Mouse (Mus musculus) embryonic facial prominence, embryonic 11.5 days (tissue): ENCODE data around the gene 2610507B11Rik. TPM values are rescaled to one million over a fixed set of nuclear protein-coding genes. Genes with fewer than 3 reads are reported as not detected.
"Not testable (repeated sequence)": the region's sequence is repeated elsewhere in the genome, so short reads cannot be mapped to it uniquely, and the experiment has no call there.

ENCODE experiments used
- ATAC-seq: fragments of 200-750 bp; cut with Nextera tagmentation; replicated peaks from 2 replicates; pipeline ENCODE4 v1.8.0; 2017; ENCODE audit warnings: low read depth; ENCODE audit not compliant: insufficient number of reproducible peaks, low FRiP score, low TSS enrichment
- DNase-seq: peaks from one replicate; pipeline ENCODE4 v3.0.0-alpha.2; 2015; ENCODE audit warnings: low spot score
- H3K27ac ChIP-seq: fragments of 300-500 bp; sonication (generic); replicated peaks from 2 replicates; pipeline ENCODE4 v1.5.1; 2014; ENCODE audit warnings: mild to moderate bottlenecking, low read depth, low read length, control low read depth
- H3K27me3 ChIP-seq: fragments of 300-500 bp; sonication (generic); 2 replicates; pipeline ENCODE4 v1.6.1; 2014; ENCODE audit warnings: mild to moderate bottlenecking, low read length, moderate library complexity, mixed read lengths; ENCODE audit not compliant: control insufficient read depth, insufficient read depth
- H3K36me3 ChIP-seq: fragments of 300-500 bp; sonication (generic); replicated peaks from 2 replicates; pipeline ENCODE4 v1.6.1; 2014; ENCODE audit warnings: low read depth, mild to moderate bottlenecking, low read length, moderate library complexity, mixed read lengths; ENCODE audit not compliant: control insufficient read depth, insufficient read depth
- H3K4me1 ChIP-seq: fragments of 300-500 bp; sonication (generic); 2 replicates; pipeline ENCODE4 v1.6.1; 2014; ENCODE audit warnings: low read length, mixed read lengths; ENCODE audit not compliant: control insufficient read depth, insufficient read depth
- H3K4me2 ChIP-seq: fragments of 300-500 bp; sonication (generic); 2 replicates; pipeline ENCODE4 v1.6.1; 2014; ENCODE audit warnings: low read depth, mild to moderate bottlenecking, control low read depth, low read length, moderate library complexity
- H3K4me3 ChIP-seq: fragments of 300-500 bp; sonication (generic); 2 replicates; pipeline ENCODE4 v1.5.1; 2014; ENCODE audit warnings: low read depth, low read length, control low read depth
- H3K9ac ChIP-seq: fragments of 300-500 bp; sonication (generic); replicated peaks from 2 replicates; pipeline ENCODE4 v1.6.1; 2014; ENCODE audit warnings: mild to moderate bottlenecking, control low read depth, low read length
- H3K9me3 ChIP-seq: fragments of 300-500 bp; sonication (generic); replicated peaks from 2 replicates; pipeline ENCODE4 v1.6.1; 2016; ENCODE audit warnings: mild to moderate bottlenecking, low read length, inconsistent platforms, mixed read lengths; ENCODE audit not compliant: control insufficient read depth
- WGBS: fragments of 180-500 bp; shearing (Covaris S2); extraction: QIAGEN DNeasy Blood & Tissue Kit; methylation state at CpG from one replicate; pipeline ENCODE4 v1.1.7; 2014; 5-methylcytosine and 5-hydroxymethylcytosine counted together
- polyA plus RNA-seq: library from polyadenylated mRNA; unstranded; fragments of >200 nt; fragmentation: Nextera tagmentation; extraction: Ambion mirVana; gene quantifications from 2 replicates; pipeline ENCODE4 v1.2.1, GENCODE M21; 2014

2610507B11Rik gene
- polyA plus RNA-seq, 1 experiment from 2014 or later = 66.9 TPM

GRCm38 (mm10) chr11:78265571-78265970 lies 4.0 kb downstream of the 2610507B11Rik start:
- Histone ChIP-seq H3K4me3 (no peak overlapping the region), H3K9ac (no peak overlapping the region), H3K4me2 (no peak overlapping the region), H3K4me1 (no peaks in the 10 kb centered on the region), H3K36me3 (peaks cover 21% of the 10 kb centered on the region), H3K9me3 (no peaks in the 10 kb centered on the region), H3K27me3 (no peaks in the 10 kb centered on the region), H3K27ac (no peak overlapping the region)
- ATAC-seq = no peak
- no peak for DNase-seq
- WGBS = 93% methylated on average over 6 of the region's 6 CpGs

- Histone ChIP-seq H3K27me3 (no peaks in the 10 kb centered on the region), H3K36me3 (peaks cover 19% of the 10 kb centered on the region), H3K9ac (no peak overlapping the region), H3K4me3 (no peak overlapping the region), H3K4me2 (no peak overlapping the region), H3K27ac (no peak overlapping the region), H3K4me1 (no peaks in the 10 kb centered on the region), H3K9me3 (no peaks in the 10 kb centered on the region)
- ATAC-seq = no peak
- WGBS = 93% methylated on average over 13 of the region's 13 CpGs
- no peak for DNase-seq
Observed at GRCm38 (mm10) chr11:78271986-78272385, 10.4 kb downstream of the 2610507B11Rik start.

GRCm38 (mm10) chr11:78275596-78275995 lies 14.0 kb downstream of the 2610507B11Rik start:
- Histone ChIP-seq H3K9ac (no peak overlapping the region), H3K9me3 (no peaks in the 10 kb centered on the region), H3K27ac (no peak overlapping the region), H3K4me2 (no peak overlapping the region), H3K4me3 (no peak overlapping the region), H3K27me3 (no peaks in the 10 kb centered on the region), H3K36me3 (peaks cover 22% of the 10 kb centered on the region), H3K4me1 (no peaks in the 10 kb centered on the region)
- DNase-seq = no peak
- 97% methylated on average over 1 of the region's 1 CpGs for WGBS
- no peak for ATAC-seq

- H3K27ac ChIP-seq, H3K27me3 ChIP-seq, H3K4me1 ChIP-seq, H3K9me3 ChIP-seq, H3K4me3 ChIP-seq, H3K9ac ChIP-seq, DNase-seq, ATAC-seq, H3K4me2 ChIP-seq: not testable (repeated sequence)
- peaks cover 26% of the 10 kb centered on the region for H3K36me3 ChIP-seq
- WGBS = 95% methylated on average over 4 of the region's 4 CpGs
Observed at GRCm38 (mm10) chr11:78276169-78276568, 14.6 kb downstream of the 2610507B11Rik start.

GRCm38 (mm10) chr11:78278853-78279252 lies 17.3 kb downstream of the 2610507B11Rik start:
- no peak overlapping the region for H3K4me2 ChIP-seq
- no peaks in the 10 kb centered on the region for H3K9me3 ChIP-seq
- H3K9ac ChIP-seq = no peak overlapping the region
- no peaks in the 10 kb centered on the region for H3K4me1 ChIP-seq
- DNase-seq (no peak), ATAC-seq (no peak)
- H3K27me3 ChIP-seq = no peaks in the 10 kb centered on the region
- no peak overlapping the region for H3K4me3 ChIP-seq
- peaks cover 26% of the 10 kb centered on the region for H3K36me3 ChIP-seq
- WGBS = 92% methylated on average over 7 of the region's 7 CpGs
- H3K27ac ChIP-seq = no peak overlapping the region

- Histone ChIP-seq H3K4me3 (no peak overlapping the region), H3K4me1 (no peaks in the 10 kb centered on the region), H3K27ac (no peak overlapping the region), H3K9ac (no peak overlapping the region), H3K9me3 (no peaks in the 10 kb centered on the region), H3K27me3 (no peaks in the 10 kb centered on the region), H3K4me2 (no peak overlapping the region), H3K36me3 (peaks cover 30% of the 10 kb centered on the region)
- ATAC-seq (no peak), DNase-seq (no peak)
- WGBS = 91% methylated on average over 4 of the region's 4 CpGs
Observed at GRCm38 (mm10) chr11:78279586-78279985, 18.0 kb downstream of the 2610507B11Rik start.

GRCm38 (mm10) chr11:78289146-78289763 lies 27.7 kb downstream of the 2610507B11Rik start:
- no peak for ATAC-seq
- Histone ChIP-seq H3K4me2 (no peak overlapping the region), H3K4me3 (no peak overlapping the region), H3K27ac (no peak overlapping the region), H3K27me3 (no peaks in the 10 kb centered on the region), H3K36me3 (peaks cover 14% of the 10 kb centered on the region), H3K9ac (no peak overlapping the region), H3K4me1 (no peaks in the 10 kb centered on the region), H3K9me3 (no peaks in the 10 kb centered on the region)
- no peak for DNase-seq
- WGBS = 94% methylated on average over 7 of the region's 7 CpGs

- WGBS = 94% methylated on average over 4 of the region's 4 CpGs
- Histone ChIP-seq H3K36me3 (peaks cover 9% of the 10 kb centered on the region), H3K27me3 (no peaks in the 10 kb centered on the region), H3K4me3 (no peak within 1 kb of the TSS), H3K4me2 (no peak within 1 kb of the TSS), H3K9ac (no peak within 1 kb of the TSS), H3K4me1 (no peaks in the 10 kb centered on the region), H3K27ac (no peak within 1 kb of the TSS), H3K9me3 (no peaks in the 10 kb centered on the region)
- DNase-seq (no peak), ATAC-seq (no peak)
Observed at GRCm38 (mm10) chr11:78290654-78291053, 29.1 kb downstream of the 2610507B11Rik start, which contains the start of gene BC030499. BC030499 (plus strand) TSS chr11:78290841.
